Mouse (Mus musculus) CH12.LX (cell line): ENCODE results near the gene March7. TPM values are rescaled to one million over a fixed set of nuclear protein-coding genes. Genes with fewer than 3 reads are reported as not detected.

Experiments used
- DNase-seq: peaks from one replicate; pipeline ENCODE4 v3.0.0-alpha.2; 2013; ENCODE audit errors: extremely low read depth
- H3K27ac ChIP-seq: 2 replicates; pipeline ENCODE4 v1.5.1; 2012; ENCODE audit warnings: low read depth, mild to moderate bottlenecking, control low read depth, moderate library complexity; ENCODE audit not compliant: insufficient read depth
- H3K27me3 ChIP-seq: replicated peaks from 2 replicates; pipeline ENCODE3; 2012; ENCODE audit warnings: inconsistent platforms
- H3K36me3 ChIP-seq, 2 experiments: replicated peaks in 1 of 2; 2 replicates each; pipeline versions ENCODE3 to v1.6.1; 2012; ENCODE audit warnings: inconsistent platforms in 1 of 2, low read length in 1 of 2, mild to moderate bottlenecking in 1 of 2, mixed read lengths in 1 of 2, moderate library complexity in 1 of 2; ENCODE audit not compliant: control insufficient read depth in 1 of 2, insufficient read depth in 1 of 2
- H3K4me1 ChIP-seq, 2 experiments: 2 replicates each; pipeline ENCODE4 v1.6.1; 2012; ENCODE audit warnings: inconsistent platforms in 1 of 2, moderate library complexity in 1 of 2; ENCODE audit not compliant: insufficient read depth in 2 of 2, control insufficient read depth in 1 of 2
- H3K4me2 ChIP-seq: 2 replicates; pipeline ENCODE4 v1.6.1; 2012; ENCODE audit warnings: low read depth, mild to moderate bottlenecking, control low read depth; ENCODE audit not compliant: poor library complexity, insufficient read depth, severe bottlenecking
- H3K4me3 ChIP-seq, 3 experiments: fragments of 150-350 bp in 1 of 3; sonication (generic) in 1 of 3; replicated peaks in 1 of 3; 2 replicates each; pipeline versions ENCODE3 to v1.5.1; 2011 to 2012; ENCODE audit warnings: low read depth in 2 of 3, low read length in 2 of 3, mild to moderate bottlenecking in 2 of 3, moderate library complexity in 2 of 3, control low read depth in 1 of 3, improper control_type of control experiment in 1 of 3, inconsistent platforms in 1 of 3, mixed read lengths in 1 of 3; ENCODE audit not compliant: poor library complexity in 1 of 3
- H3K79me2 ChIP-seq: replicated peaks from 2 replicates; pipeline ENCODE4 v1.6.1; 2012; ENCODE audit warnings: mild to moderate bottlenecking, moderate library complexity; ENCODE audit not compliant: control insufficient read depth, poor library complexity, insufficient read depth, severe bottlenecking; ENCODE audit errors: extremely low read depth
- H3K9ac ChIP-seq: 2 replicates; pipeline ENCODE4 v1.6.1; 2012; ENCODE audit warnings: low read depth, mild to moderate bottlenecking, control low read depth, moderate library complexity; ENCODE audit not compliant: insufficient read depth
- H3K9me3 ChIP-seq: replicated peaks from 2 replicates; pipeline ENCODE3; 2012; ENCODE audit warnings: low read length, inconsistent platforms, mixed read lengths
- BHLHE40 ChIP-seq: IDR thresholded peaks from 2 replicates; pipeline ENCODE4 v1.6.1; 2011; ENCODE audit warnings: mild to moderate bottlenecking, low read depth, low read length, improper control_type of control experiment
- CTCF ChIP-seq, 2 experiments: IDR thresholded peaks in 1 of 2; conservative IDR thresholded peaks in 1 of 2; 2 replicates each; pipeline ENCODE4 v1.5.1; 2011 to 2012; ENCODE audit warnings: low read depth in 2 of 2, low read length in 2 of 2, improper control_type of control experiment in 1 of 2, inconsistent platforms in 1 of 2, mild to moderate bottlenecking in 1 of 2, moderate library complexity in 1 of 2
- E2F4 ChIP-seq: IDR thresholded peaks from 2 replicates; pipeline ENCODE4 v1.6.1; 2011; ENCODE audit warnings: low read depth, low read length, improper control_type of control experiment; ENCODE audit not compliant: insufficient replicate concordance
- ELF1 ChIP-seq: IDR thresholded peaks from 2 replicates; pipeline ENCODE4 v1.6.1; 2014; ENCODE audit warnings: low read depth, mild to moderate bottlenecking, inconsistent platforms, low read length, improper control_type of control experiment
- GABPA ChIP-seq: IDR thresholded peaks from 2 replicates; pipeline ENCODE4 v1.6.1; 2012; ENCODE audit warnings: low read depth, low read length, improper control_type of control experiment, inconsistent platforms; ENCODE audit not compliant: insufficient replicate concordance
- HCFC1 ChIP-seq: IDR thresholded peaks from 2 replicates; pipeline ENCODE4 v1.6.1; 2012; ENCODE audit warnings: low read depth, mild to moderate bottlenecking, inconsistent platforms, low read length, improper control_type of control experiment
- IRF4 ChIP-seq: IDR thresholded peaks from 2 replicates; pipeline ENCODE4 v1.6.1; 2014; ENCODE audit warnings: low read depth, mild to moderate bottlenecking, inconsistent platforms, low read length, improper control_type of control experiment
- JUND ChIP-seq: conservative IDR thresholded peaks from 2 replicates; pipeline ENCODE4 v1.6.1; 2011; ENCODE audit warnings: low read depth, low read length, improper control_type of control experiment
- KAT2A ChIP-seq: IDR thresholded peaks from 2 replicates; pipeline ENCODE4 v1.6.1; 2012; ENCODE audit warnings: low read length, improper control_type of control experiment, inconsistent platforms; ENCODE audit not compliant: insufficient replicate concordance
- MAFK ChIP-seq: IDR thresholded peaks from 2 replicates; pipeline ENCODE4 v1.6.1; 2011; ENCODE audit warnings: low read length, improper control_type of control experiment; ENCODE audit not compliant: insufficient replicate concordance
- MAX ChIP-seq: IDR thresholded peaks from 2 replicates; pipeline ENCODE4 v1.6.1; 2011; ENCODE audit warnings: low read length, improper control_type of control experiment
- MYC ChIP-seq: IDR thresholded peaks from 2 replicates; pipeline ENCODE4 v1.6.1; 2011; ENCODE audit warnings: low read depth, mild to moderate bottlenecking, improper control_type of control experiment, low read length
- NRF1 ChIP-seq: IDR thresholded peaks from 2 replicates; pipeline ENCODE4 v1.6.1; 2014; ENCODE audit warnings: low read depth, mild to moderate bottlenecking, inconsistent platforms, low read length, improper control_type of control experiment, moderate library complexity
- PAX5 ChIP-seq: IDR thresholded peaks from 2 replicates; pipeline ENCODE4 v1.6.1; 2012; ENCODE audit warnings: low read length, inconsistent platforms, mixed read lengths
- RAD21 ChIP-seq: IDR thresholded peaks from 2 replicates; pipeline ENCODE4 v1.6.1; 2011; ENCODE audit warnings: low read depth, mild to moderate bottlenecking, low read length, improper control_type of control experiment, moderate library complexity
- RCOR1 ChIP-seq: conservative IDR thresholded peaks from 2 replicates; pipeline ENCODE4 v1.6.1; 2012; ENCODE audit warnings: low read depth, mild to moderate bottlenecking, inconsistent platforms, low read length, improper control_type of control experiment
- SIN3A ChIP-seq: IDR thresholded peaks from 2 replicates; pipeline ENCODE4 v1.6.1; 2012; ENCODE audit warnings: low read length, improper control_type of control experiment, inconsistent platforms
- UBTF ChIP-seq: IDR thresholded peaks from 2 replicates; pipeline ENCODE4 v1.6.1; 2012; ENCODE audit warnings: low read depth, mild to moderate bottlenecking, inconsistent platforms, low read length, improper control_type of control experiment, moderate library complexity
- USF1 ChIP-seq: IDR thresholded peaks from 2 replicates; pipeline ENCODE4 v1.6.1; 2014; ENCODE audit warnings: low read depth, mild to moderate bottlenecking, inconsistent platforms, low read length, improper control_type of control experiment
- USF2 ChIP-seq: conservative IDR thresholded peaks from 2 replicates; pipeline ENCODE4 v1.6.1; 2011; ENCODE audit warnings: low read depth, low read length, improper control_type of control experiment
- ZMIZ1 ChIP-seq: IDR thresholded peaks from 2 replicates; pipeline ENCODE4 v1.6.1; 2012; ENCODE audit warnings: low read depth, mild to moderate bottlenecking, inconsistent platforms, low read length, improper control_type of control experiment
- ZNF384 ChIP-seq: IDR thresholded peaks from 2 replicates; pipeline ENCODE4 v1.6.1; 2012; ENCODE audit warnings: low read depth, low read length, improper control_type of control experiment, inconsistent platforms
- dilution Hi-C: fragments of 300-500 bp; cut with MboI; formaldehyde crosslinking; loops from 2 replicates; pipeline ENCODE4 v1.14.3; 2020; ENCODE audit warnings: low sequenced_read_pairs; ENCODE audit not compliant: extremely low pct_unique_long_range_greater_than_20kb, extremely low pct_ligation_motif_present
- in situ Hi-C: fragments of 300-500 bp; cut with MboI; formaldehyde crosslinking; loops from 3 replicates; pipeline ENCODE4 v1.14.3; 2019; ENCODE audit warnings: low sequenced_read_pairs, low pct_ligation_motif_present, low pct_unique_long_range_greater_than_20kb, mixed read lengths
- polyA plus RNA-seq: library from polyadenylated mRNA; unstranded; fragments of >175 nt; gene quantifications from 2 replicates; pipeline ENCODE4 v1.2.1, GENCODE M21; 2012; ENCODE audit warnings: low read depth; ENCODE audit not compliant: insufficient read length
- total RNA-seq, 2 experiments: library from RNA; depleted of rRNA; stranded (reverse); fragments of 300-350 nt in 1 of 2; fragments of >200 nt in 1 of 2; gene quantifications; 2 replicates each; pipeline ENCODE4 v1.2.3; 2012 to 2014

The March7 gene
- total and polyA plus RNA-seq, 3 experiments, result 44.5 to 121 (median 53.7) TPM

GRCm38 (mm10) chr2:60221236-60221635 lies 11.5 kb downstream of the March7 start:
- Histone ChIP-seq H3K9me3 (no peaks in the 10 kb centered on the region), H3K4me3 (no peak overlapping the region), H3K36me3 (peaks cover 6 to 43% of the 10 kb centered on the region in 2 experiments), H3K27me3 (no peaks in the 10 kb centered on the region), H3K4me1 (peaks cover 2 to 46% of the 10 kb centered on the region in 2 experiments; a peak in 2 of 4 replicates), H3K79me2 (peaks cover 85% of the 10 kb centered on the region), H3K4me2 (no peak overlapping the region), H3K9ac (no peak overlapping the region), H3K27ac (no peak overlapping the region)
- DNase-seq, result no peak
- TF ChIP-seq E2F4, result no peak
- no peak for TF ChIP-seq RCOR1
- TF ChIP-seq UBTF, result no peak
- in situ Hi-C loops (no loop called here), dilution Hi-C loops (no loop called here)

- H3K36me3 ChIP-seq, result peaks cover 6 to 44% of the 10 kb centered on the region in 2 experiments
- TF ChIP-seq IRF4 (no peak), CTCF (conservative IDR thresholded peaks at IDR 0.05 in 1 of 2, IDR thresholded peaks at IDR 0.05 in 1 of 2; ENCODE audit: low read depth in 2 of 2, low read length in 2 of 2) (no peak), RCOR1 (no peak), NRF1 (no peak), PAX5 (no peak)
- TF ChIP-seq, all 38 proteins: peak for 0
- DNase-seq, result no peak
These were observed 12.3 kb downstream of the March7 start for GRCm38 (mm10) chr2:60221954-60222353.

GRCm38 (mm10) chr2:60223489-60223888 lies 13.8 kb downstream of the March7 start:
- Histone ChIP-seq H3K4me3 (no peak overlapping the region), H3K27ac (no peak overlapping the region), H3K27me3 (no peaks in the 10 kb centered on the region), H3K9ac (no peak overlapping the region), H3K36me3 (peaks cover 6 to 48% of the 10 kb centered on the region in 2 experiments), H3K79me2 (peaks cover 82% of the 10 kb centered on the region), H3K4me2 (no peak overlapping the region), H3K4me1 (peaks cover 2 to 24% of the 10 kb centered on the region in 2 experiments; a peak in 2 of 4 replicates), H3K9me3 (no peaks in the 10 kb centered on the region)
- no peak for TF ChIP-seq RAD21
- TF ChIP-seq USF1, result no peak
- TF ChIP-seq ZMIZ1, result no peak
- no peak for TF ChIP-seq SIN3A
- TF ChIP-seq ELF1, result no peak
- TF ChIP-seq BHLHE40, result no peak
- TF ChIP-seq GABPA, result no peak
- TF ChIP-seq E2F4, result no peak
- no peak for TF ChIP-seq ZNF384
- no peak for TF ChIP-seq USF2
- TF ChIP-seq MYC, result no peak
- TF ChIP-seq HCFC1, result no peak
- TF ChIP-seq KAT2A, result no peak
- TF ChIP-seq MAFK, result no peak
- no peak for TF ChIP-seq JUND
- TF ChIP-seq MAX, result no peak
- dilution Hi-C loops (no loop called here), in situ Hi-C loops (no loop called here)
- no peak for DNase-seq

More at GRCm38 (mm10) chr2:60221954-60222353, 12.3 kb downstream of the March7 start:
- H3K4me1 ChIP-seq, result peaks cover 2 to 39% of the 10 kb centered on the region in 2 experiments; a peak in 2 of 4 replicates
- H3K9me3 ChIP-seq, result no peaks in the 10 kb centered on the region
- H3K4me3 ChIP-seq, result no peak overlapping the region
- no peaks in the 10 kb centered on the region for H3K27me3 ChIP-seq
- peaks cover 85% of the 10 kb centered on the region for H3K79me2 ChIP-seq
- H3K9ac ChIP-seq, result no peak overlapping the region
- dilution Hi-C loops, result no loop called here
- no peak overlapping the region for H3K4me2 ChIP-seq
- in situ Hi-C loops, result no loop called here
- H3K27ac ChIP-seq, result no peak overlapping the region
